Mouse (Mus musculus) thymus, adult 2 months (tissue): Measurements from ENCODE around the gene Mark3.

Source experiments
- CTCF ChIP-seq: fragments of 200-500 bp; IDR thresholded peaks from 2 replicates; pipeline ENCODE4 v1.5.1; 2012; ENCODE audit warnings: mild to moderate bottlenecking, control low read depth, low read length, moderate library complexity, borderline replicate concordance; ENCODE audit not compliant: control insufficient read depth, poor library complexity, insufficient read depth; ENCODE audit errors: extremely low read depth
- POLR2A ChIP-seq: fragments of 200-500 bp; IDR thresholded peaks from 2 replicates; pipeline ENCODE4 v1.6.1; 2012; ENCODE audit warnings: mild to moderate bottlenecking, low read length, control low read depth, moderate library complexity; ENCODE audit not compliant: control insufficient read depth, poor library complexity, insufficient read depth; ENCODE audit errors: extremely low read depth

DNA sequence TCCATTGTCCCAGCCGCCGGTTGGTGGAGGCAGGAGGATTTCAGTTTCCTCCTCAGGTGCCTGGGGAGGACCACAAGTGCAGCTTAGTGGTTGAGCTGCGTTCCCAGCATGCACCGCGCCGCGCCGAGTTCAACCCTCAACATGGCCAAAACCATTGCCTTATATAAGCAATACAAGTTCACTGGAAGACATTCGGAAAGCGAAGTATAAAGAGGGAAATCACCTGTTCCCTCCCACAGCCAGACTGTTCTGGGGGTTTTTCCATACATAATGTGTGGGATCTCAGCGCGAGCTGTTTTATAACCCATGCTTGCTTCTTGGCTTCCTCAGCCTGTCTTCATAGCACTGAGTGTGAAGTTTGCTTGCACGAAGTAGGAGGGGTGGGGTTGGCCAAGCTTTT is 92.1 kb downstream of the Mark3 start:
- TF ChIP-seq POLR2A (no peak), CTCF (no peak)
